ENCODE assay signal across 37 mouse cellular contexts in genomic region chr15:79304832-79305231, GRCm38 (mm10). TPM values are rescaled to one million over a fixed set of nuclear protein-coding genes. Genes with fewer than 3 reads are reported as not detected.
"Had no signal": no experiment of that assay in that cellular context is flagged by ENCODE, and none has a peak within 500 bp of the region (broad histone marks: within the 10 kb centered on the region; RNA-seq: fewer than 3 reads in every experiment).

No protein-coding gene starts in this region.

- ATAC-seq: hindbrain, embryonic 16.5 days; hindbrain, postnatal 0 days; inflammation-experienced regulatory T-cells, adult 6 months; intestine, embryonic 15.5 days; intestine, embryonic 16.5 days; intestine, postnatal 0 days had no signal

- H3K36me3 ChIP-seq: hindbrain, embryonic 15.5 days had no signal

- H3K27me3 ChIP-seq: heart, embryonic 12.5 days; heart, embryonic 13.5 days; heart, embryonic 15.5 days; hindbrain, embryonic 12.5 days; hindbrain, embryonic 13.5 days; hindbrain, embryonic 15.5 days; intestine, embryonic 15.5 days; kidney, embryonic 15.5 days had no signal

- H3K4me1 ChIP-seq: heart, embryonic 12.5 days; heart, embryonic 13.5 days; heart, embryonic 15.5 days; hindbrain, embryonic 12.5 days; hindbrain, embryonic 15.5 days; intestine, embryonic 15.5 days; kidney, embryonic 15.5 days had no signal

- H3K4me3 ChIP-seq: heart, adult 2 months; heart, embryonic 10.5 days; heart, embryonic 12.5 days; heart, embryonic 13.5 days; heart, embryonic 15.5 days; hindbrain, embryonic 10.5 days; hindbrain, embryonic 12.5 days; hindbrain, embryonic 13.5 days; hindbrain, embryonic 15.5 days; intestine, embryonic 15.5 days; kidney, embryonic 15.5 days had no signal

- H3K9me3 ChIP-seq: heart, embryonic 10.5 days; heart, embryonic 12.5 days; heart, embryonic 13.5 days; heart, embryonic 15.5 days; hindbrain, embryonic 10.5 days; hindbrain, embryonic 12.5 days; hindbrain, embryonic 13.5 days; hindbrain, embryonic 15.5 days; intestine, embryonic 15.5 days; kidney, embryonic 15.5 days had no signal

- DNase-seq: heart, adult 2 months; heart, postnatal 10 days; heart, postnatal 14 days; heart, postnatal 36 days; heart, postnatal 4 days; kidney, adult 11 months; kidney, adult 18-20 months; kidney, adult 2 months; kidney, adult 8-10 months; kidney, adult 9 months; kidney, postnatal 10 days; kidney, postnatal 14 days; kidney, postnatal 25 days; kidney, postnatal 36 days; kidney, postnatal 4 days; layer of hippocampus, adult 9-11 months; layer of hippocampus, postnatal 36 days had no signal

- H3K4me2 ChIP-seq: heart, embryonic 11.5 days; heart, embryonic 12.5 days; heart, embryonic 13.5 days; heart, embryonic 15.5 days; hindbrain, embryonic 12.5 days; hindbrain, embryonic 13.5 days; hindbrain, embryonic 14.5 days; hindbrain, embryonic 15.5 days; intestine, embryonic 15.5 days; kidney, embryonic 15.5 days had no signal

- H3K9ac ChIP-seq: heart, embryonic 12.5 days; heart, embryonic 13.5 days; heart, embryonic 15.5 days; hindbrain, embryonic 12.5 days; hindbrain, embryonic 13.5 days; hindbrain, embryonic 14.5 days; hindbrain, embryonic 15.5 days; intestine, embryonic 15.5 days; kidney, embryonic 15.5 days had no signal

- H3K27ac ChIP-seq: heart, adult 2 months; heart, embryonic 10.5 days; heart, embryonic 13.5 days; heart, embryonic 15.5 days; hindbrain, embryonic 10.5 days; hindbrain, embryonic 12.5 days; hindbrain, embryonic 13.5 days; hindbrain, embryonic 14.5 days; hindbrain, embryonic 15.5 days; hindbrain, postnatal 0 days; intestine, embryonic 15.5 days; kidney, embryonic 15.5 days; kidney, postnatal 0 days had no signal

RNA-seq across cellular contexts. Expression of gene Slc16a8, which starts 50.3 kb away (rescaled TPM):
- total RNA-seq: hematopoietic stem cell, adult 5-6 weeks; layer of hippocampus, postnatal 25 days had no signal
- polyA plus RNA-seq: inflammation-experienced regulatory T-cells, adult 6 months; intestine, embryonic 16.5 days; intestine, postnatal 0 days; kidney, postnatal 0 days had no signal
